In the genomic region with DNA sequence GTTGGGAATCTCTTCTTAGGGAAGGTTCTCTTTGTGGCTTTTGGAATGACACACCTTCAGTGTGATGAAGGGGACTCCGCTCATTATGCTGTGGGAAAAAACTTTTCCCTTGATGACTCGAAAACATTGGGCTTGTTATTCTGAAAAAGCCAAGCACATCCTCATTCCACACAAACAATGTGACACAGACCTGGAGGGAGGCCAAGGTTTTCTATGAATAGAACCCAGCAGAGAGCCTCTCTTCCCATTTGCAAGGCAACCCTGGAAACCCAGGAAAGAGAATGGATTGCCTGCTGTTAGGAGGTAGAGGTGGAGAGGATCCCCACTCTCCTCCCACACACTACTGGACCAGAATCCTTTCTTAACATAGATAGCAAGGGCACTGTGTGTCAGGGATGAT, we compare ENCODE assay signal across 8 mouse cellular contexts. TPM values are rescaled to one million over a fixed set of nuclear protein-coding genes. Genes with fewer than 3 reads are reported as not detected.
DNase-seq lines count a peak whose midpoint lies in the region; ATAC-seq lines count a peak whose summit lies in the region.

No protein-coding gene starts in this region.

- H3K9ac ChIP-seq in kidney, embryonic 14.5 days (ENCODE audit: low read depth, low read length): no peak overlapping the region
- no peak overlapping the region for H3K9ac ChIP-seq in forebrain, embryonic 12.5 days
- H3K9ac ChIP-seq in midbrain, embryonic 15.5 days: no peak overlapping the region

- no peak overlapping the region for H3K4me3 ChIP-seq in kidney, embryonic 14.5 days (ENCODE audit: low read length)
- H3K4me3 ChIP-seq in forebrain, embryonic 12.5 days (replicated peaks): no peak overlapping the region
- no peak overlapping the region for H3K4me3 ChIP-seq in midbrain, embryonic 15.5 days

- intact Hi-C loops in heart, postnatal 14 days (cut with DNase I): no loop called here

- no peaks in the 10 kb centered on the region for H3K4me1 ChIP-seq in kidney, embryonic 14.5 days (ENCODE audit: control insufficient read depth, insufficient read depth, low read length)
- H3K4me1 ChIP-seq in forebrain, embryonic 12.5 days: 0 out of 2 replicates have a peak, but pooled peaks cover 8% of the 10 kb centered on the region
- H3K4me1 ChIP-seq in midbrain, embryonic 15.5 days: peaks cover 6% of the 10 kb centered on the region

- H3K27ac ChIP-seq in kidney, embryonic 14.5 days (ENCODE audit: low read depth, low read length): no peak overlapping the region
- H3K27ac ChIP-seq in forebrain, embryonic 12.5 days: peak overlapping the region; percentile 21; the same call in 1 of the 2 replicates
- peak overlapping the region; percentile 45; the same call in 1 of the 2 replicates for H3K27ac ChIP-seq in midbrain, embryonic 15.5 days

- H3K36me3 ChIP-seq in kidney, embryonic 14.5 days (ENCODE audit: control insufficient read depth, insufficient read depth, low read length): no peaks in the 10 kb centered on the region
- H3K36me3 ChIP-seq in forebrain, embryonic 12.5 days (replicated peaks): no peaks in the 10 kb centered on the region
- no peaks in the 10 kb centered on the region for H3K36me3 ChIP-seq in midbrain, embryonic 15.5 days (replicated peaks)

- ATAC-seq in kidney, embryonic 14.5 days (ENCODE audit: low FRiP score, low TSS enrichment): no peak
- ATAC-seq in forebrain, embryonic 12.5 days (ENCODE audit: low FRiP score): peak; percentile 49; the same call in 1 of the 2 replicates
- no peak for ATAC-seq in midbrain, embryonic 15.5 days (replicated peaks)

- 36% methylated on average over 2 of the region's 2 CpGs for WGBS in kidney, embryonic 14.5 days
- WGBS in forebrain, embryonic 12.5 days: 10% methylated on average over 2 of the region's 2 CpGs
- 10% methylated on average over 2 of the region's 2 CpGs for WGBS in midbrain, embryonic 15.5 days

- no peak overlapping the region; the same call in 1 of the 2 replicates for H3K4me2 ChIP-seq in kidney, embryonic 14.5 days (replicated peaks; ENCODE audit: low read depth, low read length)
- H3K4me2 ChIP-seq in forebrain, embryonic 12.5 days: peak overlapping the region; percentile 31; the same call in 1 of the 2 replicates
- peak overlapping the region; percentile 12; the same call in 1 of the 2 replicates for H3K4me2 ChIP-seq in midbrain, embryonic 15.5 days

- peak; percentile 69 for DNase-seq in kidney, adult 11 months
- peak; percentile 69 to 86 for DNase-seq in heart, postnatal 14 days
- DNase-seq in layer of hippocampus, adult 8-10 months (ENCODE audit: low spot score in 2 of 2): peak; percentile 31 to 56
- peak; percentile 58 for DNase-seq in testis, postnatal 10 days (ENCODE audit: low spot score)
- no peak for DNase-seq in c-Kit-positive CD71-positive TER-119-positive erythroid progenitor cells, embryonic 14.5 days (ENCODE audit: low spot score)

- H3K9me3 ChIP-seq in kidney, embryonic 14.5 days (ENCODE audit: control insufficient read depth, low read length): no peaks in the 10 kb centered on the region
- H3K9me3 ChIP-seq in forebrain, embryonic 12.5 days: no peaks in the 10 kb centered on the region
- no peaks in the 10 kb centered on the region for H3K9me3 ChIP-seq in midbrain, embryonic 15.5 days

- H3K27me3 ChIP-seq in kidney, embryonic 14.5 days (ENCODE audit: control insufficient read depth, insufficient read depth, low read length): no peaks in the 10 kb centered on the region
- H3K27me3 ChIP-seq in forebrain, embryonic 12.5 days: no peaks in the 10 kb centered on the region
- no peaks in the 10 kb centered on the region for H3K27me3 ChIP-seq in midbrain, embryonic 15.5 days (replicated peaks)

RNA-seq across cellular contexts. Expression of gene Gzmk, which starts 1.6 kb away (rescaled TPM):
- not detected in 2 replicates for polyA plus RNA-seq in kidney, embryonic 14.5 days (2014; fragmentation: Nextera tagmentation; extraction: Ambion mirVana)
- polyA plus RNA-seq in forebrain, embryonic 12.5 days (2016; fragmentation: Nextera tagmentation; extraction: Ambion mirVana): not detected in 2 replicates
- not detected for total RNA-seq in heart, postnatal 14 days (2021)
- under 1 TPM in 3 of 4 experiments, not detected in 1; 0.25 to 0.43 (median 0.38) TPM for total RNA-seq in layer of hippocampus, adult 8-10 months (2022)
- not detected in 2 replicates for polyA plus RNA-seq in midbrain, embryonic 15.5 days (2015; fragmentation: Nextera tagmentation; extraction: Ambion mirVana)

RNA-seq across cellular contexts. Expression of gene Esm1, which starts 14.6 kb away (rescaled TPM):
- 3.9 and 5.9 TPM in 2 replicates for polyA plus RNA-seq in kidney, embryonic 14.5 days (2014; fragmentation: Nextera tagmentation; extraction: Ambion mirVana)
- 1.4 and 2.5 TPM in 2 replicates for polyA plus RNA-seq in forebrain, embryonic 12.5 days (2016; fragmentation: Nextera tagmentation; extraction: Ambion mirVana)
- total RNA-seq in heart, postnatal 14 days (2021): under 1 TPM; 0.60 to 1.00 TPM
- under 1 TPM in 2 of 4 experiments, not detected in 2; 0.20 to 0.21 TPM for total RNA-seq in layer of hippocampus, adult 8-10 months (2022)
- 1.9 and 2.3 TPM in 2 replicates for polyA plus RNA-seq in midbrain, embryonic 15.5 days (2015; fragmentation: Nextera tagmentation; extraction: Ambion mirVana)
